In genomic region chr7:16517198-16517597, GRCm38 (mm10) we compare ENCODE assay signal across 30 mouse cellular contexts. TPM values are rescaled to one million over a fixed set of nuclear protein-coding genes. Genes with fewer than 3 reads are reported as not detected.
"Had no signal": no experiment of that assay in that cellular context is flagged by ENCODE, and none has a peak within 500 bp of the region (broad histone marks: within the 10 kb centered on the region; RNA-seq: fewer than 3 reads in every experiment).

No protein-coding gene starts in this region.

- H3K9ac ChIP-seq: hindbrain, embryonic 12.5 days; hindbrain, embryonic 14.5 days; intestine, embryonic 15.5 days; limb, embryonic 12.5 days; liver, embryonic 13.5 days; liver, embryonic 15.5 days; liver, postnatal 0 days had no signal

- DNase-seq: gastrocnemius, adult 2 months; gastrocnemius, postnatal 10 days; gastrocnemius, postnatal 25 days; heart, adult 2 months; kidney, adult 18-20 months; kidney, adult 8-10 months; kidney, postnatal 10 days; kidney, postnatal 25 days; kidney, postnatal 4 days; liver; liver, embryonic 13.5 days; liver, postnatal 0 days had no signal

- H3K4me2 ChIP-seq: hindbrain, embryonic 12.5 days; hindbrain, embryonic 14.5 days; intestine, embryonic 15.5 days; limb, embryonic 12.5 days; liver, embryonic 11.5 days; liver, embryonic 13.5 days; liver, embryonic 15.5 days had no signal

- H3K27me3 ChIP-seq: hindbrain, embryonic 12.5 days; intestine, embryonic 15.5 days; limb, embryonic 12.5 days; liver, embryonic 13.5 days; liver, embryonic 15.5 days had no signal

- H3K27ac ChIP-seq: gastrocnemius, adult 2 months; heart, adult 2 months; hindbrain, embryonic 12.5 days; hindbrain, embryonic 14.5 days; intestine, embryonic 15.5 days; layer of hippocampus, adult 2 months; left cerebral cortex, adult 2 months; limb, embryonic 10.5 days; limb, embryonic 12.5 days; liver, embryonic 13.5 days; liver, embryonic 15.5 days had no signal

- H3K4me3 ChIP-seq: gastrocnemius, adult 2 months; heart, adult 2 months; hindbrain, embryonic 10.5 days; hindbrain, embryonic 12.5 days; intestine, embryonic 15.5 days; layer of hippocampus, adult 2 months; left cerebral cortex, adult 2 months; limb, embryonic 10.5 days; limb, embryonic 12.5 days; liver, embryonic 13.5 days; liver, embryonic 15.5 days had no signal

- H3K9me3 ChIP-seq: hindbrain, embryonic 10.5 days; hindbrain, embryonic 12.5 days; intestine, embryonic 15.5 days; limb, embryonic 10.5 days; limb, embryonic 12.5 days; liver, embryonic 13.5 days; liver, embryonic 15.5 days had no signal

- ATAC-seq: forebrain, embryonic 16.5 days; hindbrain, embryonic 16.5 days; inflammation-experienced regulatory T-cells, adult 6 months; intestine, embryonic 15.5 days; intestine, postnatal 0 days; liver, postnatal 0 days had no signal

- H3K36me3 ChIP-seq: intestine, embryonic 15.5 days; liver, embryonic 15.5 days had no signal

- H3K4me1 ChIP-seq: hindbrain, embryonic 10.5 days; hindbrain, embryonic 12.5 days; intestine, embryonic 15.5 days; limb, embryonic 10.5 days; limb, embryonic 12.5 days; liver, embryonic 15.5 days had no signal

RNA-seq across cellular contexts. Expression of gene Npas1, which starts 39.7 kb away (rescaled TPM):
- total RNA-seq: gastrocnemius, adult 2 months; gastrocnemius, postnatal 10 days; gastrocnemius, postnatal 25 days; gastrocnemius, postnatal 4 days; granulocyte monocyte progenitor cell, adult 5-6 weeks; heart, adult 2 months; heart, postnatal 10 days had no signal
- polyA plus RNA-seq: heart, adult 2 months; kidney, embryonic 14.5 days had no signal
